Mouse (Mus musculus) liver, adult 2 months (tissue): ENCODE data around the gene Mtif3.

ENCODE experiments used
- CTCF ChIP-seq: fragments of 200-500 bp; IDR thresholded peaks from 2 replicates; pipeline ENCODE4 v1.5.1; 2011; ENCODE audit warnings: low read depth, low read length, control low read depth
- POLR2A ChIP-seq: fragments of 200-500 bp; IDR thresholded peaks from 2 replicates; pipeline ENCODE4 v1.6.1; 2011; ENCODE audit warnings: low read length, control low read depth; ENCODE audit not compliant: insufficient read depth; ENCODE audit errors: extremely low read depth

GRCm38 (mm10) chr5:146956678-146957077, 6.9 kb downstream of the Mtif3 start:
- TF ChIP-seq CTCF (no peak), POLR2A (no peak)
